Mouse (Mus musculus) heart, embryonic 15.5 days (tissue): ENCODE measurements around the gene Cyp2j6. TPM values are rescaled to one million over a fixed set of nuclear protein-coding genes. Genes with fewer than 3 reads are reported as not detected.

Source experiments
- ATAC-seq: fragments of 200-750 bp; cut with Nextera tagmentation; replicated peaks from 2 replicates; pipeline ENCODE4 v1.8.0; 2017; ENCODE audit warnings: low read depth, moderate TSS enrichment; ENCODE audit not compliant: insufficient number of reproducible peaks, insufficient read depth, low FRiP score
- H3K27ac ChIP-seq: fragments of 300-500 bp; sonication (generic); 2 replicates; pipeline ENCODE4 v1.5.1; 2015; ENCODE audit warnings: mild to moderate bottlenecking, inconsistent platforms
- H3K27me3 ChIP-seq: fragments of 300-500 bp; sonication (generic); 2 replicates; pipeline ENCODE4 v1.6.1; 2015; ENCODE audit warnings: inconsistent platforms
- H3K36me3 ChIP-seq: fragments of 300-500 bp; sonication (generic); 2 replicates; pipeline ENCODE4 v1.6.1; 2015; ENCODE audit warnings: mild to moderate bottlenecking, inconsistent platforms
- H3K4me1 ChIP-seq: fragments of 300-500 bp; sonication (generic); replicated peaks from 2 replicates; pipeline ENCODE4 v1.6.1; 2015; ENCODE audit warnings: inconsistent platforms
- H3K4me2 ChIP-seq: fragments of 300-500 bp; sonication (generic); 2 replicates; pipeline ENCODE4 v1.6.1; 2015; ENCODE audit warnings: inconsistent platforms, mild to moderate bottlenecking, moderate library complexity
- H3K4me3 ChIP-seq: fragments of 300-500 bp; sonication (generic); 2 replicates; pipeline ENCODE4 v1.5.1; 2015; ENCODE audit warnings: mild to moderate bottlenecking, inconsistent platforms
- H3K9ac ChIP-seq: fragments of 300-500 bp; sonication (generic); 2 replicates; pipeline ENCODE4 v1.6.1; 2015; ENCODE audit warnings: mild to moderate bottlenecking, inconsistent platforms
- H3K9me3 ChIP-seq: fragments of 300-500 bp; sonication (generic); replicated peaks from 2 replicates; pipeline ENCODE4 v1.6.1; 2016; ENCODE audit warnings: inconsistent platforms
- WGBS: fragments of 180-500 bp; shearing (Covaris S2); methylation state at CpG from one replicate; pipeline ENCODE4 v1.1.7; 2015; ENCODE audit warnings: mixed read lengths; 5-methylcytosine and 5-hydroxymethylcytosine counted together
- polyA plus RNA-seq: library from polyadenylated mRNA; unstranded; fragments of >200 nt; fragmentation: Nextera tagmentation; extraction: Ambion mirVana; gene quantifications from 2 replicates; pipeline ENCODE4 v1.2.1, GENCODE M21; 2015

Gene Cyp2j6
- polyA plus RNA-seq, 1 experiment from 2014 or later, result 4.4 TPM

GRCm38 (mm10) chr4:96545976-96546375 lies 7.5 kb downstream of the Cyp2j6 start:
- Histone ChIP-seq H3K9me3 (no peaks in the 10 kb centered on the region), H3K9ac (no peak overlapping the region), H3K4me2 (no peak overlapping the region), H3K36me3 (no peaks in the 10 kb centered on the region), H3K4me3 (no peak overlapping the region), H3K27me3 (no peaks in the 10 kb centered on the region), H3K4me1 (no peaks in the 10 kb centered on the region), H3K27ac (no peak overlapping the region)
- no peak for ATAC-seq
- 58% methylated on average over 1 of the region's 1 CpGs for whole genome bisulfite sequencing

GRCm38 (mm10) chr4:96525772-96526171 lies 27.7 kb downstream of the Cyp2j6 start:
- H3K4me3 ChIP-seq, result no peak overlapping the region
- 16% methylated on average over 1 of the region's 1 CpGs for WGBS
- no peaks in the 10 kb centered on the region for H3K9me3 ChIP-seq
- H3K4me2 ChIP-seq, result no peak overlapping the region
- H3K9ac ChIP-seq, result no peak overlapping the region
- H3K36me3 ChIP-seq, result 0 out of 2 replicates have a peak, but pooled peaks cover 2% of the 10 kb centered on the region
- ATAC-seq, result no peak
- no peaks in the 10 kb centered on the region for H3K4me1 ChIP-seq
- H3K27ac ChIP-seq, result no peak overlapping the region
- H3K27me3 ChIP-seq, result no peaks in the 10 kb centered on the region

GRCm38 (mm10) chr4:96522256-96522655 lies 31.2 kb downstream of the Cyp2j6 start:
- ATAC-seq, result no peak
- Histone ChIP-seq H3K9ac (no peak overlapping the region), H3K9me3 (no peaks in the 10 kb centered on the region; the same call in 1 of the 2 replicates), H3K27ac (no peak overlapping the region), H3K36me3 (0 out of 2 replicates have a peak, but pooled peaks cover 2% of the 10 kb centered on the region), H3K4me1 (no peaks in the 10 kb centered on the region), H3K27me3 (no peaks in the 10 kb centered on the region), H3K4me2 (no peak overlapping the region), H3K4me3 (no peak overlapping the region)
- 76% methylated on average over 2 of the region's 2 CpGs for WGBS

- Histone ChIP-seq H3K9me3 (no peaks in the 10 kb centered on the region), H3K4me2 (no peak overlapping the region), H3K4me1 (no peaks in the 10 kb centered on the region), H3K36me3 (no peaks in the 10 kb centered on the region), H3K9ac (no peak overlapping the region), H3K4me3 (no peak overlapping the region), H3K27ac (no peak overlapping the region), H3K27me3 (no peaks in the 10 kb centered on the region)
- WGBS, result 75% methylated on average over 3 of the region's 3 CpGs
- ATAC-seq, result no peak
These were observed 43.4 kb downstream of the Cyp2j6 start for GRCm38 (mm10) chr4:96510083-96510482.

- ATAC-seq, result no peak
- 67% methylated on average over 1 of the region's 1 CpGs for WGBS
- H3K27ac ChIP-seq, result no peak within 1 kb of the TSS
- H3K9ac ChIP-seq, result no peak within 1 kb of the TSS
- H3K4me3 ChIP-seq, result no peak within 1 kb of the TSS
- H3K27me3 ChIP-seq, result no peaks in the 10 kb centered on the region
- no peak within 1 kb of the TSS for H3K4me2 ChIP-seq
- H3K36me3 ChIP-seq, result no peaks in the 10 kb centered on the region
- H3K4me1 ChIP-seq, result no peaks in the 10 kb centered on the region
- no peaks in the 10 kb centered on the region for H3K9me3 ChIP-seq
These were observed 46.2 kb downstream of the Cyp2j6 start, which contains the start of gene Cyp2j8 for GRCm38 (mm10) chr4:96507286-96507685. TSS of gene Cyp2j8 (minus strand) at chr4:96507386.

Other genes starting within 250 kb of the Cyp2j6 start
- not detected in 2 replicates for gene Cyp2j11, start 205.0 kb downstream of the Cyp2j6 start, polyA plus RNA-seq
- gene Cyp2j8, start 46.3 kb downstream of the Cyp2j6 start, polyA plus RNA-seq, result 0.09 TPM in 1 of 2 replicates, not detected in the other
- gene Cyp2j9, start 37.9 kb upstream of the Cyp2j6 start, polyA plus RNA-seq, result 0.87 and 1.4 TPM in 2 replicates
- not detected in 2 replicates for gene Cyp2j5, start 110.5 kb upstream of the Cyp2j6 start, polyA plus RNA-seq
- not detected in 2 replicates for gene Gm12695, start 231.5 kb upstream of the Cyp2j6 start, polyA plus RNA-seq